12 mouse cellular contexts compared by ENCODE assay signal in genomic region chr11:80802706-80803105, GRCm38 (mm10). TPM values are rescaled to one million over a fixed set of nuclear protein-coding genes. Genes with fewer than 3 reads are reported as not detected.
DNase-seq lines count a peak whose midpoint lies in the region; ATAC-seq lines count a peak whose summit lies in the region.
"Had no signal": no experiment of that assay in that cellular context is flagged by ENCODE, and none has a peak within 500 bp of the region (broad histone marks: within the 10 kb centered on the region; RNA-seq: fewer than 3 reads in every experiment).

No protein-coding gene starts in this region.

- H3K4me2 ChIP-seq in heart, embryonic 16.5 days (ENCODE audit: low read depth, low read length): no peak overlapping the region
- H3K4me2 ChIP-seq: embryonic facial prominence, embryonic 15.5 days had no signal

- no peak overlapping the region for H3K4me3 ChIP-seq in heart, embryonic 10.5 days
- no peak overlapping the region for H3K4me3 ChIP-seq in heart, embryonic 16.5 days (ENCODE audit: low read length)
- H3K4me3 ChIP-seq: embryonic facial prominence, embryonic 15.5 days had no signal

- no peak overlapping the region for H3K27ac ChIP-seq in heart, embryonic 10.5 days
- 0 out of 2 replicates have a peak overlapping the region, but pooled peaks have one; percentile 12 for H3K27ac ChIP-seq in heart, embryonic 16.5 days (ENCODE audit: low read length)
- H3K27ac ChIP-seq: embryonic facial prominence, embryonic 15.5 days had no signal

- peaks cover 7% of the 10 kb centered on the region for H3K4me1 ChIP-seq in heart, embryonic 10.5 days
- H3K4me1 ChIP-seq in heart, embryonic 16.5 days (ENCODE audit: control insufficient read depth, insufficient read depth, low read length): no peaks in the 10 kb centered on the region

- no peaks in the 10 kb centered on the region for H3K9me3 ChIP-seq in heart, embryonic 10.5 days
- no peaks in the 10 kb centered on the region for H3K9me3 ChIP-seq in heart, embryonic 16.5 days (replicated peaks; ENCODE audit: control insufficient read depth, low read length)
- H3K9me3 ChIP-seq: embryonic facial prominence, embryonic 15.5 days had no signal

- no peak overlapping the region for H3K9ac ChIP-seq in heart, embryonic 16.5 days (ENCODE audit: low read length)
- H3K9ac ChIP-seq: embryonic facial prominence, embryonic 15.5 days had no signal

- H3K27me3 ChIP-seq in heart, embryonic 10.5 days (ENCODE audit: insufficient read depth, poor library complexity, severe bottlenecking): no peaks in the 10 kb centered on the region
- no peaks in the 10 kb centered on the region for H3K27me3 ChIP-seq in heart, embryonic 16.5 days (ENCODE audit: control insufficient read depth, insufficient read depth, low read length)
- H3K27me3 ChIP-seq: embryonic facial prominence, embryonic 15.5 days had no signal

- peak; percentile 97 for DNase-seq in heart, adult 11 months
- no peak for DNase-seq in heart, embryonic 10.5 days (ENCODE audit: low spot score)
- DNase-seq in kidney, adult 8-10 months: peak; percentile 26 to 43
- peak; percentile 81 for DNase-seq in lung, postnatal 10 days
- no peak for DNase-seq in left cerebral cortex, postnatal 4 days
- no peak for DNase-seq in B cell, adult 2 months

- no peaks in the 10 kb centered on the region for H3K36me3 ChIP-seq in heart, embryonic 10.5 days
- no peaks in the 10 kb centered on the region for H3K36me3 ChIP-seq in heart, embryonic 16.5 days (ENCODE audit: control insufficient read depth, insufficient read depth)
- H3K36me3 ChIP-seq: embryonic facial prominence, embryonic 15.5 days had no signal

- 47% methylated on average over 3 of the region's 3 CpGs for WGBS in heart, embryonic 10.5 days
- 40% methylated on average over 3 of the region's 3 CpGs for WGBS in heart, embryonic 16.5 days

- intact Hi-C loops in left cerebral cortex, postnatal 4 days (cut with DNase I): no loop called here

- ATAC-seq in heart, embryonic 16.5 days (replicated peaks; ENCODE audit: extremely low read depth, insufficient read depth, low FRiP score): no peak
- no peak for ATAC-seq in monocyte, adult 5-6 weeks (replicated peaks; ENCODE audit: insufficient number of reproducible peaks, low FRiP score, low TSS enrichment, poor library complexity, severe bottlenecking)
- ATAC-seq: hindbrain, embryonic 16.5 days had no signal

RNA-seq across cellular contexts. Expression of gene Tmem98, which starts 7.3 kb away (rescaled TPM):
- 109 and 151 TPM in 2 replicates for polyA plus RNA-seq in heart, embryonic 10.5 days (2016; fragmentation: Nextera tagmentation; extraction: Ambion mirVana)
- 83.0 and 83.5 TPM in 2 replicates for polyA plus RNA-seq in heart, embryonic 16.5 days (2015; fragmentation: Nextera tagmentation; extraction: Ambion mirVana)
- 1 to 10 TPM; 6.5 to 7.7 TPM for total RNA-seq in left cerebral cortex, postnatal 4 days (2021)
- not detected in 3 replicates for total RNA-seq in monocyte, adult 5-6 weeks (2017)
- total RNA-seq: neutrophil, adult 5-6 weeks had no signal

RNA-seq across cellular contexts. Expression of gene Myo1d, which starts 22.9 kb away (rescaled TPM):
- polyA plus RNA-seq in heart, embryonic 10.5 days (2016; fragmentation: Nextera tagmentation; extraction: Ambion mirVana): 7.3 and 8.1 TPM in 2 replicates
- polyA plus RNA-seq in heart, embryonic 16.5 days (2015; fragmentation: Nextera tagmentation; extraction: Ambion mirVana): 7.4 and 7.5 TPM in 2 replicates
- total RNA-seq in left cerebral cortex, postnatal 4 days (2021): 1 to 10 TPM; 3.0 to 3.8 TPM
- total RNA-seq in monocyte, adult 5-6 weeks (2017): 1.4 to 7.4 TPM (median 4.5 TPM) in 3 replicates

RNA-seq across cellular contexts. Expression of gene Spaca3, which starts 55.5 kb away (rescaled TPM):
- not detected in 2 replicates for polyA plus RNA-seq in heart, embryonic 10.5 days (2016; fragmentation: Nextera tagmentation; extraction: Ambion mirVana)
- polyA plus RNA-seq in heart, embryonic 16.5 days (2015; fragmentation: Nextera tagmentation; extraction: Ambion mirVana): not detected in 2 replicates
- not detected for total RNA-seq in left cerebral cortex, postnatal 4 days (2021)
- not detected in 3 replicates for total RNA-seq in monocyte, adult 5-6 weeks (2017)
- total RNA-seq: left cerebral cortex, postnatal 25 days; neutrophil, adult 5-6 weeks had no signal
- polyA plus RNA-seq: embryonic facial prominence, embryonic 15.5 days; hindbrain, embryonic 16.5 days had no signal

Comparison
In these comparisons a context has a peak if more than half of its experiments do, and no peak if none do; other contexts are left out.
1. DNase-seq: peak in heart, adult 11 months (single experiment), kidney, adult 8-10 months (2 of 2) and lung, postnatal 10 days (single experiment); none in heart, embryonic 10.5 days (single experiment), left cerebral cortex, postnatal 4 days (single experiment) and B cell, adult 2 months (0 of 2).